Mouse (Mus musculus) urinary bladder, adult 2 months (tissue): Measurements from ENCODE around the gene Ergic1. TPM values are rescaled to one million over a fixed set of nuclear protein-coding genes. Genes with fewer than 3 reads are reported as not detected.

Source experiments
- DNase-seq: peaks from one replicate; pipeline ENCODE4 v3.0.0; 2022; ENCODE audit warnings: low spot score
- polyA plus RNA-seq: library from polyadenylated mRNA; depleted of rRNA; stranded (reverse); fragments of >200 nt; gene quantifications from 2 replicates; pipeline ENCODE4 v1.2.3, GENCODE M21; 2012

The Ergic1 gene
- polyA plus RNA-seq, 1 experiment: 152 TPM

GRCm38 (mm10) chr17:26537722-26538471, 23.4 kb upstream of the Ergic1 start:
- no peak for DNase-seq

- no peak for DNase-seq
Observed at GRCm38 (mm10) chr17:26540083-26540482, 21.2 kb upstream of the Ergic1 start.

GRCm38 (mm10) chr17:26544319-26544963, 16.8 kb upstream of the Ergic1 start:
- DNase-seq: no peak

GRCm38 (mm10) chr17:26547771-26548170, 13.5 kb upstream of the Ergic1 start:
- DNase-seq: no peak

- no peak for DNase-seq
Observed at GRCm38 (mm10) chr17:26548566-26548965, 12.7 kb upstream of the Ergic1 start.

- no peak for DNase-seq
Observed at GRCm38 (mm10) chr17:26549148-26549809, 12.0 kb upstream of the Ergic1 start.

GRCm38 (mm10) chr17:26551104-26551503, 10.2 kb upstream of the Ergic1 start:
- DNase-seq: no peak

- DNase-seq: no peak
Observed at GRCm38 (mm10) chr17:26553033-26553432, 8.3 kb upstream of the Ergic1 start.

GRCm38 (mm10) chr17:26560526-26561289, 581 bp upstream of the Ergic1 start:
- no peak for DNase-seq

GRCm38 (mm10) chr17:26561651-26562181, 427 bp downstream of the Ergic1 start, which contains the start of gene Dusp1:
Gene Dusp1, minus strand, starts transcription at chr17:26562128.
- no peak for DNase-seq

GRCm38 (mm10) chr17:26562292-26562691, 1.0 kb downstream of the Ergic1 start:
- DNase-seq: no peak

- no peak for DNase-seq
Observed at GRCm38 (mm10) chr17:26563476-26563875, 2.2 kb downstream of the Ergic1 start.

GRCm38 (mm10) chr17:26564439-26564838, 3.1 kb downstream of the Ergic1 start:
- DNase-seq: no peak

- DNase-seq: no peak
Observed at GRCm38 (mm10) chr17:26567142-26567817, 6.0 kb downstream of the Ergic1 start.

GRCm38 (mm10) chr17:26567818-26568173, 6.5 kb downstream of the Ergic1 start:
- DNase-seq: no peak

- DNase-seq: no peak
Observed at GRCm38 (mm10) chr17:26569594-26570350, 8.5 kb downstream of the Ergic1 start.

GRCm38 (mm10) chr17:26570651-26571118, 9.4 kb downstream of the Ergic1 start:
- DNase-seq: no peak

GRCm38 (mm10) chr17:26571377-26571776, 10.1 kb downstream of the Ergic1 start:
- no peak for DNase-seq

- no peak for DNase-seq
Observed at GRCm38 (mm10) chr17:26572265-26572664, 11.0 kb downstream of the Ergic1 start.

GRCm38 (mm10) chr17:26574118-26574517, 12.8 kb downstream of the Ergic1 start:
- DNase-seq: no peak
